Mouse (Mus musculus): Measurements from ENCODE around the gene Smurf2. TPM values are rescaled to one million over a fixed set of nuclear protein-coding genes. Genes with fewer than 3 reads are reported as not detected.

Smurf2 gene
- 4.5 and 4.8 TPM in 2 replicates for polyA plus RNA-seq (2015; fragmentation: Nextera tagmentation; extraction: Ambion mirVana)

- Histone ChIP-seq H3K9me3 (ENCODE audit: low read length) (no peaks in the 10 kb centered on the region), H3K27ac (ENCODE audit: low read depth) (peak within 1 kb of the TSS; percentile 94), H3K9ac (replicated peaks) (peak within 1 kb of the TSS; percentile 84), H3K4me2 (ENCODE audit: low read depth, low read length) (peak within 1 kb of the TSS; percentile 86), H3K27me3 (ENCODE audit: insufficient read depth, low read length) (no peaks in the 10 kb centered on the region), H3K36me3 (replicated peaks; ENCODE audit: insufficient read depth, low read length) (no peaks in the 10 kb centered on the region), H3K4me3 (ENCODE audit: low read depth, low read length) (peak within 1 kb of the TSS; percentile 75), H3K4me1 (ENCODE audit: insufficient read depth) (peaks cover 10% of the 10 kb centered on the region; the same call in 1 of the 2 replicates)
- peak; percentile 94 for DNase-seq
- 6% methylated on average over 35 of the region's 72 CpGs for WGBS (ENCODE audit: insufficient replicate concordance)
- peak; percentile 88 for ATAC-seq
- no peak for TF ChIP-seq EP300 (IDR thresholded peaks at IDR 0.05; ENCODE audit: low read depth)
Measured at GRCm38 (mm10) chr11:106920551-106921379, at the start of gene Smurf2. Gene Smurf2 (minus strand): TSS chr11:106920715.

- Histone ChIP-seq H3K4me1 (ENCODE audit: insufficient read depth) (peaks cover 3% of the 10 kb centered on the region; the same call in 1 of the 2 replicates), H3K27me3 (ENCODE audit: insufficient read depth, low read length) (no peaks in the 10 kb centered on the region), H3K36me3 (replicated peaks; ENCODE audit: insufficient read depth, low read length) (no peaks in the 10 kb centered on the region), H3K4me2 (ENCODE audit: low read depth, low read length) (no peak overlapping the region), H3K27ac (ENCODE audit: low read depth) (no peak overlapping the region), H3K4me3 (ENCODE audit: low read depth, low read length) (no peak overlapping the region), H3K9me3 (ENCODE audit: low read length) (no peaks in the 10 kb centered on the region), H3K9ac (replicated peaks) (no peak overlapping the region)
- TF ChIP-seq CTCF (IDR thresholded peaks at IDR 0.05; ENCODE audit: low read depth) (no peak), EP300 (IDR thresholded peaks at IDR 0.05; ENCODE audit: low read depth) (no peak)
- no peak for ATAC-seq
- DNase-seq: no peak
- 83% methylated on average over 8 of the region's 8 CpGs for WGBS (ENCODE audit: insufficient replicate concordance)
Measured at GRCm38 (mm10) chr11:106969798-106970197, 49.3 kb upstream of the Smurf2 start.

DNA sequence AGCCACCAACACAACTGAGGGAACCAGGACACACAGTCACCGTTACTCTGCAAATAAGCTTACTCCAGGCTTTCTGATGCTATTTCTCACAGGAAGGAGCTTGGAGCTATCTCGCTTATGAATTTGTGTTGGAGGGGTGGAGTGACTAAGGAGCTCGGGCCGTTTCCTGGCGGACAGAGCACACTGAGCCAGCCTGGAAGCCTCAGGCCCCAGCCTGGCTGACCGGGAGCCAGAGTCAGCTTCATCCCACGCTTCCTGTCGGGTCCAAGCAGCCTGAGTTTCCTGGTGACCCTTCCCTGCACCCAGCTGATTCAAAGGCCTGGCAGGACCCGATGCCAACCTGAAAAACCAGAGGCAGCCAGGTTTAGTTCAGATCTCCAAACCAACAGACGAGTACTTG is 47.1 kb upstream of the Smurf2 start:
- Histone ChIP-seq H3K4me1 (ENCODE audit: insufficient read depth) (no peaks in the 10 kb centered on the region), H3K9me3 (ENCODE audit: low read length) (no peaks in the 10 kb centered on the region), H3K4me2 (ENCODE audit: low read depth, low read length) (no peak overlapping the region), H3K27me3 (ENCODE audit: insufficient read depth, low read length) (no peaks in the 10 kb centered on the region), H3K4me3 (ENCODE audit: low read depth, low read length) (no peak overlapping the region), H3K9ac (replicated peaks) (no peak overlapping the region), H3K36me3 (replicated peaks; ENCODE audit: insufficient read depth, low read length) (no peaks in the 10 kb centered on the region), H3K27ac (ENCODE audit: low read depth) (peak overlapping the region; percentile 30; the same call in 1 of the 2 replicates)
- ATAC-seq (peak; percentile 49; the same call in 1 of the 2 replicates), DNase-seq (peak; percentile 33)
- WGBS (ENCODE audit: insufficient replicate concordance): 53% methylated on average over 10 of the region's 10 CpGs
- no peak for TF ChIP-seq EP300 (IDR thresholded peaks at IDR 0.05; ENCODE audit: low read depth)

DNA sequence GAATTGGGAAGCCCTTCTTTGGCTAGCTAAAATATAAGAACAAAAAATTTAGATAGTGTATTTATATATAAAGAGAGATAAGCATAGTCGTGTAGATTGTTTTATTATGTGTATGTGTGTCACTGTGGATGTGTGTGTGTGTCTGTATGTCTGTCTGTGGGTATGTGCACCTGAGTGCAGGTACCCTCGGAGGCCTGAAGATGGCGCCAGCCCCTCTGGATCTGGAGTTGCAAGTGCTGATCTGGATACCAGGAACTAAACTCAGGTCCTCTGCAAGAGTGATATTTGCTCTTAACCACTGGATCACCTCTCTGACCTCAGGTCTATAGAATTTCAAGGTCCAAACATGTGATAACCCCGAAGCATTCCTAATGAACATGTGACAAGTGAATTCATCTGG is 45.4 kb upstream of the Smurf2 start:
- H3K4me1 ChIP-seq (ENCODE audit: insufficient read depth): peaks cover 15% of the 10 kb centered on the region
- H3K4me3 ChIP-seq (ENCODE audit: low read depth, low read length): no peak overlapping the region
- no peaks in the 10 kb centered on the region for H3K27me3 ChIP-seq (ENCODE audit: insufficient read depth, low read length)
- H3K9me3 ChIP-seq (ENCODE audit: low read length): no peaks in the 10 kb centered on the region
- DNase-seq: no peak
- TF ChIP-seq EP300 (IDR thresholded peaks at IDR 0.05; ENCODE audit: low read depth) (no peak), CTCF (IDR thresholded peaks at IDR 0.05; ENCODE audit: low read depth) (no peak)
- no peak overlapping the region for H3K4me2 ChIP-seq (ENCODE audit: low read depth, low read length)
- H3K27ac ChIP-seq (ENCODE audit: low read depth): no peak overlapping the region
- H3K36me3 ChIP-seq (replicated peaks; ENCODE audit: insufficient read depth, low read length): no peaks in the 10 kb centered on the region
- no peak overlapping the region for H3K9ac ChIP-seq (replicated peaks)
- WGBS (ENCODE audit: insufficient replicate concordance): 83% methylated on average over 4 of the region's 4 CpGs
- no peak for ATAC-seq

GRCm38 (mm10) chr11:106962310-106962709 is 41.8 kb upstream of the Smurf2 start:
- 67% methylated on average over 9 of the region's 9 CpGs for WGBS (ENCODE audit: insufficient replicate concordance)
- Histone ChIP-seq H3K4me2 (ENCODE audit: low read depth, low read length) (peak overlapping the region; percentile 47), H3K27ac (ENCODE audit: low read depth) (peak overlapping the region; percentile 76), H3K36me3 (replicated peaks; ENCODE audit: insufficient read depth, low read length) (no peaks in the 10 kb centered on the region), H3K4me1 (ENCODE audit: insufficient read depth) (peaks cover 24% of the 10 kb centered on the region), H3K4me3 (ENCODE audit: low read depth, low read length) (no peak overlapping the region), H3K9me3 (ENCODE audit: low read length) (no peaks in the 10 kb centered on the region), H3K9ac (replicated peaks) (no peak overlapping the region), H3K27me3 (ENCODE audit: insufficient read depth, low read length) (no peaks in the 10 kb centered on the region)
- DNase-seq: no peak
- ATAC-seq: no peak
- TF ChIP-seq EP300 (IDR thresholded peaks at IDR 0.05; ENCODE audit: low read depth) (no peak), CTCF (IDR thresholded peaks at IDR 0.05; ENCODE audit: low read depth) (no peak)

GRCm38 (mm10) chr11:106961471-106962081 is 41.1 kb upstream of the Smurf2 start:
- DNase-seq (peak; percentile 49), ATAC-seq (peak; percentile 24)
- H3K4me1 ChIP-seq (ENCODE audit: insufficient read depth): peaks cover 29% of the 10 kb centered on the region
- H3K27me3 ChIP-seq (ENCODE audit: insufficient read depth, low read length): no peaks in the 10 kb centered on the region
- no peak overlapping the region for H3K4me3 ChIP-seq (ENCODE audit: low read depth, low read length)
- WGBS (ENCODE audit: insufficient replicate concordance): 23% methylated on average over 13 of the region's 13 CpGs
- H3K4me2 ChIP-seq (ENCODE audit: low read depth, low read length): peak overlapping the region; percentile 47; the same call in 1 of the 2 replicates
- H3K9me3 ChIP-seq (ENCODE audit: low read length): no peaks in the 10 kb centered on the region
- no peaks in the 10 kb centered on the region for H3K36me3 ChIP-seq (replicated peaks; ENCODE audit: insufficient read depth, low read length)
- peak overlapping the region; percentile 76 for H3K27ac ChIP-seq (ENCODE audit: low read depth)
- TF ChIP-seq CTCF (IDR thresholded peaks at IDR 0.05; ENCODE audit: low read depth) (no peak), EP300 (IDR thresholded peaks at IDR 0.05; ENCODE audit: low read depth) (no peak)
- no peak overlapping the region; the same call in 1 of the 2 replicates for H3K9ac ChIP-seq (replicated peaks)
